In genomic region chr10:30167700-30168099, GRCm38 (mm10) we compare ENCODE assay signal across 14 mouse cellular contexts.
"Had no signal": no experiment of that assay in that cellular context is flagged by ENCODE, and none has a peak within 500 bp of the region (broad histone marks: within the 10 kb centered on the region; RNA-seq: fewer than 3 reads in every experiment).

No protein-coding gene starts in this region.

- H3K9me3 ChIP-seq: intestine, embryonic 15.5 days; limb, embryonic 15.5 days; liver, embryonic 12.5 days; midbrain, embryonic 13.5 days; neural tube, embryonic 12.5 days; stomach, embryonic 15.5 days had no signal

- H3K4me2 ChIP-seq: intestine, embryonic 15.5 days; limb, embryonic 15.5 days; liver, embryonic 12.5 days; midbrain, embryonic 13.5 days; neural tube, embryonic 12.5 days; stomach, embryonic 15.5 days had no signal

- ATAC-seq: intestine, embryonic 15.5 days; liver, embryonic 12.5 days; midbrain, embryonic 13.5 days had no signal

- H3K4me3 ChIP-seq: intestine, embryonic 15.5 days; limb, embryonic 15.5 days; liver, embryonic 12.5 days; midbrain, embryonic 13.5 days; neural tube, embryonic 12.5 days; stomach, embryonic 15.5 days had no signal

- H3K27ac ChIP-seq: intestine, embryonic 15.5 days; limb, embryonic 15.5 days; liver, embryonic 12.5 days; midbrain, embryonic 13.5 days; neural tube, embryonic 12.5 days; stomach, embryonic 15.5 days had no signal

- H3K4me1 ChIP-seq: intestine, embryonic 15.5 days; limb, embryonic 15.5 days; liver, embryonic 12.5 days; midbrain, embryonic 13.5 days; neural tube, embryonic 12.5 days; stomach, embryonic 15.5 days had no signal

- H3K27me3 ChIP-seq: intestine, embryonic 15.5 days; limb, embryonic 15.5 days; liver, embryonic 12.5 days; midbrain, embryonic 13.5 days; neural tube, embryonic 12.5 days; stomach, embryonic 15.5 days had no signal

- H3K36me3 ChIP-seq: intestine, embryonic 15.5 days; limb, embryonic 15.5 days; liver, embryonic 12.5 days; midbrain, embryonic 13.5 days; neural tube, embryonic 12.5 days; stomach, embryonic 15.5 days had no signal

- DNase-seq: kidney, adult 2 months; kidney, postnatal 36 days; layer of hippocampus, adult 9-11 months; lung, postnatal 14 days; retina, postnatal 1 day; right cerebral cortex, postnatal 4 days; spleen, adult 18-20 months; thymus, postnatal 4 days had no signal

- H3K9ac ChIP-seq: intestine, embryonic 15.5 days; limb, embryonic 15.5 days; liver, embryonic 12.5 days; midbrain, embryonic 13.5 days; neural tube, embryonic 12.5 days; stomach, embryonic 15.5 days had no signal
